Mouse (Mus musculus): Measurements from ENCODE around the gene Twf2.

DNA sequence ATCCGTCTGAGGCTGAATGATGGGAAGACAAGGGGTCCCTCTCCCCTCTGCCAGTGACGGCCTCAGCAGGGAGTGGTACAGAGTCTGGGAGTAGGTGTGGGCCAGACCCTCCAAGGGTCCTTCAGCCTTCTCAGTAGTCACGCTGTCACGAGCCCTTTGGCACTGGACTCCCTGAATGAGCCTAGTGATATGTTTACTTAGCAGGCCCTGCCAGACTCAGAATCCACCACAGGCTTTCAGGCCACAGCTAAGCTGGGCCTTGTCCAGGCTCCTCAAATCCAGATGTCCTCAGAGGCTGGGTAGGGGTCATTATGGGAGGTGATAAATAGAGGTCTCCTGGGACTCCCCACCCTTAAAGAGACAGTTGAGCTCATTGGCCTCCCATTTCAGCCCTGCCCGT, 5.3 kb downstream of the Twf2 start:
- TF ChIP-seq CTCF (conservative IDR thresholded peaks at IDR 0.05 in 1 of 2, IDR thresholded peaks at IDR 0.05 in 1 of 2; ENCODE audit: low read depth in 2 of 2, low read length in 2 of 2), result no peak
- TF ChIP-seq ZMIZ1 (IDR thresholded peaks at IDR 0.05; ENCODE audit: low read depth, low read length), result no peak
- TF ChIP-seq POLR2AphosphoS2 (IDR thresholded peaks at IDR 0.05; ENCODE audit: low read depth, low read length), result no peak
- TF ChIP-seq EP300 (IDR thresholded peaks at IDR 0.05; ENCODE audit: low read length), result no peak
- TF ChIP-seq POLR2A (IDR thresholded peaks at IDR 0.05; ENCODE audit: low read depth, low read length), result no peak
- no peak for TF ChIP-seq MAX (IDR thresholded peaks at IDR 0.05; ENCODE audit: low read length)
- TF ChIP-seq USF1 (IDR thresholded peaks at IDR 0.05; ENCODE audit: low read depth, low read length), result no peak
- TF ChIP-seq TCF12 (IDR thresholded peaks at IDR 0.05; ENCODE audit: low read depth, low read length), result no peak
- TF ChIP-seq SIN3A (IDR thresholded peaks at IDR 0.05; ENCODE audit: low read length), result no peak

Measured in CH12.LX (cell line).